Mouse (Mus musculus): ENCODE results near the gene Abca3.
A peak's percentile ranks its signal among the peaks of the same experiment; 100 is the strongest.
"Not testable (repeated sequence)": the region's sequence is repeated elsewhere in the genome, so short reads cannot be mapped to it uniquely, and the experiment has no call there.

The Abca3 gene

DNA sequence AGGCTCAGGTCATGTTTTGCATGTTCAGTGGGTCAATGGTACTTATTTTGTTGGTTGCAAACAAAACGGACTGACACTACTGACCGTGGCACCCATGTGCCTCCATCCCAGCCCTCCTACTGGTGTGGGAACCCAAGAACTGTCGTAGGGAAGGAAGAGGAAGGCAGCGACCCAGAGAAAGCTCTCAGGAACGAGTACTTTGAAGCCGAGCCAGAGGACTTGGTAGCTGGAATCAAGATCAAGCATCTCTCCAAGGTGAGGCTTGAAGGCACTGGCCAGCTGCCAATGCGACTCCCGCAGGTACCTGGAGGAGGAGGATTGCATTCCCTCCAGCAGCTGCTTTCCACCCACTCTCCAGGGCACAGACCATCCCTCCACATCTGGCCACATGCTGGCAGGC, 32.0 kb downstream of the Abca3 start:
- DNase-seq (ENCODE audit: low read depth, low spot score), result no peak

DNA sequence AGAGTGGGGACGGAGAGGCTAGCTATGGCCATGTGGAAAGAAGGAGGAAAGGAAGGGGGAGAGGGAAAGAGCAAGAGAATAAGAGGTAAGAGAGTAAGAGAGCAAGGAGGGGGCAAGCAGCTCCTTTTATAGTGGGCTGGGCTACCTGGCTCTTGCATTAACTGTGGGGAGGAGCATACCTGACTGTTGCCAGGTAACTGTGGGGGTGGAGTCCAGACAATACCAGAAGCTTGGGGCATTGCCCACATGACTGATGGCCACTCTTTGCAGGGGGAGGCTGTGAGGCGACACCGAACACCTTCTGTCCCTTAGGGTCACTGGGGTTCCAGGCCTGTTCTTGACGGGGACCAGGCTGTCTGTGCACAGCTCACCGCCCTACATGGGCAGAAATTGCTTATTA, 37.0 kb downstream of the Abca3 start:
- no peak for DNase-seq (ENCODE audit: low read depth, low spot score)

DNA sequence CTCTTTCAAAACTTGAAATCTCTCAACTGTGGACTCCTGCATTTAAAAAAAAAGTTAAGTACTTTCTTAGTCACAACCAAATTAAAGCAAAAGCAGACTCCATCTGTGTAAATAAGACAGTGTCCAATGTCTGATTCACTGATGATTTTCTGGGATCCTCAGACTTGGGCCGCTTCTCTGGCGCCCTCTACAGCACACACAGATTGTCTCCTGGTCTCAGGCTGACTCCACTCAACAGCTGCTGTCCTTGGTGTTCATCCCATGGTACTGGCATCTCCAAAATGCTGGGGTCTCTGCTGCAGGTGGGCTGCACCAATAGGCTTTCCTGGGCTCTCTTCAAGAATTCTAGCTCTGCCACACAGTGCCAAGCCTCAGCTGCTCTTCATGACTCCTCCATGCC, 38.1 kb downstream of the Abca3 start:
- DNase-seq (ENCODE audit: low read depth, low spot score), result peak; percentile 70

DNA sequence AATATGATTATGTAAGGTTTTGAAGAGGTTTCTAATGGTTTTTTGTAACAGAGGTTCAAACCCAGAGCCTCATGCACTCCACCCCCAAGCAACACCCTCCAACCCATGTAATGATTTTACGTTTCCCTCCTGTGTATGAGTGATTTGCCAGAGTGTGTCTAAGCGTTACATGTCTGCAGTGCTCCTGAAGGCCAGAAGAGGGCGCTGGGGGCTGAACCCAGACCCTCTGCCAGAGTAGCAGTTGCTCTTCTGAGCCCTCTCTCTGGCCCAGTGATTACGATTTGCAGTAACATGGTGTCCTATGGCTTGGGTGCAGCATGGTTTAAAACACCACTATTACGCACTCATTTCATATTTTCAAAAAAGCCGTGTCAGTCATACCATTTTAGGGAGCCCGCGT, 39.4 kb downstream of the Abca3 start:
- peak; percentile 74 for DNase-seq (ENCODE audit: low read depth, low spot score)

DNA sequence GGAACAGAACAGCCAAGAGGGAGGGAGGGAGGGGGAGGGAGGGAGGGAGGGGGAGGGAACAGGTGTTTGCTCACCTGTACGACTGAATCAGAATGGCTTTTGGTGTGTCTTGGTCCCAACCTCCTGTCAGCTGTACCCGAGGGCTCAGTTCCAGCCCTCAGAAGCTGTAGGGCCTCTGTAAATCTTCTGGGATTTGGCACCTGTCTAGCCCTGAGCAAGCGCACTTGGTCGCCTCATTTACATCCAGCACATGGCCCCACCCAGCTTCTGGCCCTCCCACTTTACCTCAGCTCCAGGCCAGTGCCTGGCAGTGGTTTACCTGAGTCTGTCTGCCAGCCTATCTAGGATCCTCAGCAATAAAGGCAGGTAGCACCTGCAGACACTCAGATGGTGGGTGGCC, 41.8 kb downstream of the Abca3 start:
- no peak for DNase-seq (ENCODE audit: low read depth, low spot score)

DNA sequence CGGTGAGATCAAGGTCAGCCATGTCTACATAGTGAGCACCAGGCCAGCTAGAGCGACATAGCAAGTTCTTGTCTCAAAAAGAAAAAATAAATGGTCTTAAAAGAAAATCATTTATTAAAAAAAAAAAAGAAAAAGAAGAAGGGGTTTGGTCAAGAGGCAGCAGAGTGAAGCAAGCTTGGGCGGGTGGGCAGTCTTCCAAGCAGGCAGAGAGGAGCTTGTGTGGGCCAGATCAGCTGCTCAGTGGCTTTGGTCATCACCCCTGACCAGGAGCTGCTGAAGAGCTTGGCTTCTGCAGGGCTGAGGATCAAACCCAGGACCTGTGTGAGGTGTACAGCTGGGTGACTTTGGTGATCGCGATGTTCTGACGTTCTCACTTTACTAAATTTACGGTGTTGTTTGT, 42.7 kb downstream of the Abca3 start:
- DNase-seq (ENCODE audit: low read depth, low spot score), result no peak

DNA sequence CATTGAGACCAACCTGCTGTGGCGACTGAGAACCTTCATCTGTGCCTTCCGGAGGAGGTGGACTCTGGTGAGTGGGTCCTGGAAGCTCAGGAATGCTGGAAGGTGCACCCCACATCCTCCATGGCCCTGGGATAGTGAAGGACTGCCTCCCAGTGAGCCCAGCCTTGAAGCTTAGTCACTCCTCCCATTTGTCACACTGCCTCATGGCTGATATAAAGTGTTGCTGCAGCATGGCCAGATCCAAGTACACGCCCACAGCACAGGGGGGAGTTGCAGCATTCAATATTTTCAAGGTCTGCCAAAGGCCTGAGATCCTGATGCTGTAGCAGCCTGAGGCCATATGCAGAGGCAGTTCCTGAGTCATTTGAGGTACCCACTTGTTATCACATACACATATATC, 50.6 kb downstream of the Abca3 start:
- DNase-seq (ENCODE audit: low read depth, low spot score), result no peak

DNA sequence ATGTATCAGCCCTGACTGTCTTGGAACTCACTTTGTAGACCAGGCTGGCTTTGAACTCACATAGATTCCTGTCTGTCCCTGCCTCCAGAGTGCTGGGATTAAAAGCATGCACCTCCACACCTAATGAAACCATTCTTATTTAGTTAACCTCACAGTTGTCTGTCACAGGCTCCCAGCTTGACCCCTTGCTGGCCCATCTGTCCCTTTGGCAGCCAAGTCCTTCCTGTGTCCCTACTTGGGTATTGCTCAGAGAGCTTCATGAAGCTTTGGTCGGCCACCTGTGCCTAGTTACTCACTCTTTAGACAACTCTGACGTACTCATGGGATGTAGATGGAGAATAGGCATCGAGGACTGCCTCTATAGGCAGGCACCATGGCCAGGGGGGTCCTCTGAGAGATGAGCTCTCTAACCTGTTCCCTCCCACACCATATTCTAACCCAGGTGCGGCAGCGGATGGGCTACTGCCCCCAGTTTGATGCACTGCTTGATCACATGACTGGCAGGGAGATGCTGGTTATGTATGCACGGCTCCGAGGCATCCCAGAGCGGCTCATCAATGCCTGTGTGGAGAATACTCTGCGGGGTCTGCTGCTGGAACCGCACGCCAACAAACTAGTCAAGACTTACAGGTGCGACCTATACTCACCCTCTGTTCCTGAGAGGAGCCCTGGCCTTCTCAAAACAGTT, 55.5 kb downstream of the Abca3 start:
- DNase-seq (ENCODE audit: low read depth, low spot score), result no peak

DNA sequence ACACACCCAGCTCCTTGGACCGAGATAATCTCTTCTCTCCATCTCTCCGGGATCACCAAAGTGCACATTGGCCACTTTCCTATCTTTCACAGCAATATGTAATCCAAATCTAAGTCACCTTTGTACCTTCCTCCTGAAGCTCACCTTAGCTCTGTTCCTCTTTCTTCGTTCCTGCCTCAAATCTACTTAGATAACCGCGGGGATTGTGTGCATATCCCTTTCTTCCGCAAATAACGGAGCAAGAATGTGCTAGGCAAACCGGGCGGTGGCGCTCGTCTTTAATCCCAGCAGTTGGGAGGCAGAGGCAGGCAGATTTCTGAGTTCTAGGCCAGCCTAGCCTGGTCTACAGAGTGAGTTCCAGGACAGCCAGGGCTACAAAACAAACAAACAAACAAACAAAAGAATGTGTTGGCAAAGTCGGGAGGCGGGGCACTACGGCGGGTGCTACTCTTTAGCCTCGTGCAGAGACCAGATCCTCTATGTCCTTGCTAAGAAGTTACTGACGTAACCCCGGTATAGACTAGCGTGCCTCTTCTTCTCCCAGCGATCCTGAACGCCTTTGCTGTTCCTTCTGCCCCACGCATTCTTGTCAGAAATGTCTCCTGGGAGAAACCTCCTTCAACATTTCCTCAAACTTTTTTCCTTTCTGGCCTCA, 61.9 kb downstream of the Abca3 start:
- peak; percentile 50 for DNase-seq (ENCODE audit: low read depth, low spot score)

DNA sequence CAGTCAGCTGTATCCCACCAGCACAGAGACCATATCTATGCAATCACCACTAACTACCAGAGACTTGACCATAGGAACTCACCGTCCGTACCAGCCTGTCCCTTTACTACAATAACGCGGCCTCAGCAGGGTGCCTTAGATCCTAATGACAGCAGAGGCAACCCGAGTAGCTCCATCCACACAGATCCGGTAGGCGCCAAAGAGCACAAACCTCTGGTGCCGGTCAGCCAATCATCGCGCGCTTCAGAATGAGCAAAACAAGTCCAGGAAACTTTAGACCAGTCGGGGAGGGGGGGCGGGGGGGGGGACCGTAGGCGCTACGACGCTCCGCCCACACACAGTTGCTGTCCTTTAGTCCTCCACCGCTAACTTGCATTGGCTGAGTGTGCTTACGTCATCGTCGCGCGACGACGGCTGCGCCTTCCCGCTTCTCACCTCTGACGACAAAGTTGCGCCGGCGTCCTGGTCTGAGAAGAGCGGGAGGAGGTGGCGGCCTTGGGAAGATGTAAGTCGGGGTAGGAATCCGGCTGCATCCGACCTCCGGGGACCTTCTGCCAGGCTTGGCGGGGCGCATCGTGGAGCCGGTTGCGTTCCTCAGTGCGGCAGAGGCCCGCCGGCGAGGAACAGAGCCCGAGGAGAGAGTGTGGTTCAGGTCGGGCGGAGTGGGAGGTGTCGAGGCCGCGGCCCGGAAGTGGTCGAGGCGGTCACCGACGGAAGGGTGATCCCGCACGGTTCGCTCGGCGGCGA, 62.7 kb downstream of the Abca3 start, which contains the start of gene Rnps1:
Rnps1 (plus strand) TSS at position 336 of the 747 bp plus-strand sequence.
- peak; percentile 100 for DNase-seq (ENCODE audit: low read depth, low spot score)

DNA sequence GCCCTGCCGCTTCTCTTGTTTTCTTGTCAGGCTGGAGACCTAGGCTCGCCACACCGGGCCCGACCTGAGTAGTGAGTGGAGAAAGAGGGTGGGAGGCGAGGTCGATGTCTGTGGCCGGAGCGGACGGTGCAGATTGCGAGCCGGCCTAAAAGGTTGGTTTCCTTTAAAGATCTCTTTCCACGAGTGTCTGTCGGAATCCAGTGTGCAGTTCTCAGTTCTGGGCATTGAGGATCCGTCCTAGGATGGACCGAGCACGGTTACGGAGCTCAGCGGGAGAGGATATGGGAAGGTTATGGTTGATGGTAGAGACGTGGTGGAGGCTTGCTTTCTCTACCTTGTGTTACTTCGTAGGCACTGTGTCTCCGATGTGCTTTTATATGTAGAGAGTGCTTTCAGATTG, 63.3 kb downstream of the Abca3 start:
- no peak for DNase-seq (ENCODE audit: low read depth, low spot score)

DNA sequence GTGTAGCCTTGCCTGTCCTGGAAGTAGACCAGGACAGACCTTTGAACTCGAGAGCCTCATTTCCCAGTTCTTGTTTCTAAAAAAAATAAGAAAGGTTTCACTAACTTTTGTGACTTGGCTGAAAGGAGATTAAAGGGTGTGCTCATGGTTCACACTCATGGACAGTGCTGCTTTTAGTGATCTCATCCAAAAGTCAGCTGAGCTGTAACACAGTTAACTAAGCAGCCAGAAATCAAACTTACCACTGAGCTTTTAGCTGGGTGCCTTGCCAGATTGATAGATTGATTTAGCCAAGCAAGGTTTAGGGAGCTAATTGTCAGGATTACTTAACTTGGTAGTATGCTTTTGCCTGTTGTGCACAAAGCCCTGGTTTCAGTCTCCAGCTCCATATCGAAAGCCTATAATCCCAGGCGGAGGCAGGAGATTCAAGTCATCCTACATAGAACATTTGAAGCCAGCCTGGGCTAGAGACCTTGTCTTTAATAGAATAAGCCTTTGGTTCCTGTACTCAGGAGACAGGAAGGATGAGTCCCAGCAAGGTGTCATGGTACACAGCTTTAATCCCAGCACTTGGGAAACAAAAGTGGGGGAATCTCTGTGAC, 64.4 kb downstream of the Abca3 start:
- no peak for DNase-seq (ENCODE audit: low read depth, low spot score)

DNA sequence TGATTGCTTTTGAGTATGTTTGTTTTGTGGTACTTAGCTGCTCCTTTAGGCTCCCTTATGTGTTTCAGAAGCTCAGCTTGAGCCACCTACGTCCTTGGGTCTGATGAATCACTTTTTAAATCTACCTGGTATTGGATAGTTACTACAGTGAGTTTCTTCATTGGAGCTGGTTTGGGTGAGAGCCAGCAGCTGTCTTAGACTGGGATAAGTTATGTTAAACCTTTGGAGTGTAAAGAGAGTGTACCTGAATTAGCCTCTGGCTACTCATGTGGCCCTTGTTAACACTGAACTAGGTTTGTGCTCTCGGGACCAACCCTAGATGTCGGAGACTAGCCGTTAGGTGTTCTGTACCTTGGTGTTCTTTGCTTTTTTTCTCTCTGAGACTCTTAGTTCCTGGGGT, 71.4 kb downstream of the Abca3 start:
- no peak for DNase-seq (ENCODE audit: low read depth, low spot score)

DNA sequence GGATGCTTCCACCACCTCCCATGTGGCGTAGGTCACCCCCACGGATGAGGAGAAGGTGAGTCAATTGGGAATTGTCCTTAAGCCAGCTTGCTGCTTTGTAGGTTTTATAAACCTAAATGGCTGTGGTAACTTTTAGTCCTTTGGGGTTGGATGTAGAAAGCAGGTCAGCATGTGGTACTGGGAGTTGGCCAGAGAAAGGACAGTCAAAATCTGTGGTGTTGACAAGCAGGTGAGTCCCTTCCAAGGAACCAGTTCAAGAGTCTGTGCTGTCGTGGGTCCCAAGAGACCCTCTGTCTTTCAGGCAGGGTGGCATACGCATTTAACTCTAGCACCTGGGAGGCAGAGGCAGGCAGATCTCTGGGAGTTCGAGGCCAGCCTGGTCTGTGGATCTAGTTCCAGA, 72.7 kb downstream of the Abca3 start:
- DNase-seq (ENCODE audit: low read depth, low spot score), result no peak

DNA sequence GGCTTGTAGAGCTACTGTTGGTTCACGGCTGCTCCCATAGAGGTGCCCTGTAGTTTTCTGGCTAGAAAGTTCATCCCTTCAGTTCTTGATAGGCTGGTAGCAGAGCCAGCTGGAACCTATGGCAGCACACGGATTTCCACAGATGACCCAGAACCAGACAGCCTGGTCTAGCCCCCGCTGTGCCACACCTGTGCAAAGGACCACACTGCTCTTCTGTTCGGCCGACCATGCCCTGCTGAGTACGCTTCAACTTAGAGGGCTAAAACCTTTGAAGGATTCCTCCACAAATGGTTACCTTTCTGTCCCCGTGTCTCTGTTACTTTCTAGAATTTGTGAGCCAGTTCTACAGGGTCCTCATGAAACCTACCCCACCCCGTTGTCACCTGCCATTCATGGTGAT, 73.6 kb downstream of the Abca3 start:
- DNase-seq (ENCODE audit: low read depth, low spot score), result not testable (repeated sequence)

DNA sequence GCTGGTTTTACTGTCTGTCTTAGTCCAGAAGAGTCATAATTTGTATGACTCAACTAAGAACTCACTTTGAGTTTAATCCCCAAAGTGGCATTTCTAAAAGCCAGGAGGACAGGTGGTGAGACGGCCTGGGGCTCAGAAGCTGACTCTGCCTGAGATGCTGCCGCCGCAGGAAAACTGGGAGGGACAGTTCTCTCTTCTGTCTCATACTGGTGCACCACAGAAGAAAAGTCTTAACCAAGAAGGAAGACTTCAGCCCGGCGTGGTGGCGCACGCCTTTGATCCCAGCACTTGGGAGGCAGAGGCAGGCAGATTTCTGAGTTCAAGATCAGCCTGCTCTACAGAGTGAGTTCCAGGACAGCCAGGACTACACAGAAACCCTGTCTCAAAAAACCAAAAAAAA, 74.2 kb downstream of the Abca3 start:
- DNase-seq (ENCODE audit: low read depth, low spot score), result peak; percentile 50

DNA sequence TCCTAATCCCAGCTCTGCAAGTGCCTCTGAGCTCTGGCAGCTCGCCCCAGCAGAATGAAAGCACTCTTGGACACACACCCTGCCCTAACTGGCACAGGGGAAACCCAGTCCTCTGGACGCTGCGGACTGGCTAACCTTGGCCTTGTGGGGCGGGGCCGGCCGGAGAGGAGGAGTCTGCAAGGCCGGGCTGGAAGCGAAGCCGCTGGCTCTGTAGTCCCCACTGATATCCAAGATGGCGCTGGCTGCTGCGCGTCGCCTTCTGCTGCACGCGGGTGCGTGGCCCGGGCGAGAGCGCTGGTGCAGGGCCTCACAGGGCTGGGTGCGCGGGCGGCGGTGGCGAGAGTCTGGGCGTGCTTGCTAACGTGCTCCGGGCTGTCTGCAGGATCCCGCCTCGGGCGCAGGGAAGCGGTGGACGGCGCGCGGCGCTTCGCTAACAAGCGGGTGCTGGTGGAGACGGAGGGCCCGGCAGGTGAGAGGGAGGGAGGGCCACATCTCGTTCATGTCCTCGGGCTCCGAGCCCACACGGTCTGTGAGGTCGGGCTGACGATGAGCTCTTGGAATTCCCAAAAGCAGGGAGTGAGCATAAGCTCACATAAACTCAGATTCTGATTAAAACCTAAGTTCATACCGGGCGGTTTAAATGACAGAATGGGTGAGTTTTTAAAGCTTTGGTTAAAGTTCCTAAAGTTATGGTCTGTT, 74.9 kb downstream of the Abca3 start, which contains the start of gene Eci1:
Eci1 (plus strand) TSS at position 171 of the 699 bp plus-strand sequence.
- DNase-seq (ENCODE audit: low read depth, low spot score), result peak; percentile 96

DNA sequence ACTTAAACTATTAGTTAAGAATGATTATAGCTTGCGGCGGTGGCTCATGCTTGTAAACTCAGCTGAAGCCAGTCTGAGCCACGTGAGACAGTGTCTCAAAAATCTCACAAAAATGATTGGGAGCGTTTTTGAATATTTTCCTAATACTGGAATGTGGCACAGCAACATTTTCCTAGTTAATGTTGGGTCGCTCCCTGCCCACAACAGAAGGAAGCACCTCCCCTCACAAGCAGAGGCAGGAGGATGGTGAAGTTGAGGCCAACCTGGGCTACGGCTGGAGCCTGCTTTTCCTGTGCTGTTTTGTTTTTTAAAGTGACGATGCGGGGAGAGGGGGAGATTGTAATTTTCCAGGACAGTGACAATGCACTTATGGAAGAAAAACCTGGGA, 75.4 kb downstream of the Abca3 start:
- peak; percentile 44 for DNase-seq (ENCODE audit: low read depth, low spot score)

DNA sequence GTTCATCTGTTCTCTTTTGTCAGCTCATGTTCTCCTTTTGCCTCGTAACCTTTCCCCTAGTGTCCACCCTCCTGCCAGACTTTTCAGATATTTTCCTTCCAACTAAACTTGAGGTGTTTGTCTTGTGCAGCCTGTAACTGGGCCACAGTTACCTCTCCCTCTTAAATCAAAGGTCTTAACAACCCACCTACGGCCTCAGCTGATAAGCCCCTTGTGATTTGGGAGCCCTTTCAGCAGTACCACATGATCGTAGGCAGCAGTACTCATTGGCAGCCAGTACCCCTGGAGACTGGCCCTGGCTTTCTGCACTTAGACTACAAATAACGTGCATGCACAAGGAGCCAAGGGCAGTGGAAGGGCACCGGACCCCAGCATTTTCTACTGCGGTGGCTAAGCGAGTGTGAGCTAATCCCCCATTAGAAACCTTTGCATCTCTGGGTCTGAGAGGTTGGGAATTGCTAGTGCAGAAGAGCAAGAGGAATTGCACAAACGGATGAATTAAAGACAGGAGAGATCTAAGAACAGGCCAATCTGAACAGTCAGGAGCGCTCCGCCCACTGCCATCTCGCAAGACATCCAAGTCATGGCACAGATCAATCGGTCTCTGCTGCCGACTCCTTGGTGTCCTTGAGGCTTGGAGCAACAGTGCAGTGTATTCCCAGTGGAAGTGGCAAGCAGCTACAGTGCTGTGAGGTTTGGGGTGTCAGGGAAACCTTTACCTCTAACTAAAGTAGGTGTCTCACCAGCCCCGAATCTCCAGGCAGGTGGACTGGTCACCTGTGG, 77.6 kb downstream of the Abca3 start:
- DNase-seq (ENCODE audit: low read depth, low spot score), result no peak

DNA sequence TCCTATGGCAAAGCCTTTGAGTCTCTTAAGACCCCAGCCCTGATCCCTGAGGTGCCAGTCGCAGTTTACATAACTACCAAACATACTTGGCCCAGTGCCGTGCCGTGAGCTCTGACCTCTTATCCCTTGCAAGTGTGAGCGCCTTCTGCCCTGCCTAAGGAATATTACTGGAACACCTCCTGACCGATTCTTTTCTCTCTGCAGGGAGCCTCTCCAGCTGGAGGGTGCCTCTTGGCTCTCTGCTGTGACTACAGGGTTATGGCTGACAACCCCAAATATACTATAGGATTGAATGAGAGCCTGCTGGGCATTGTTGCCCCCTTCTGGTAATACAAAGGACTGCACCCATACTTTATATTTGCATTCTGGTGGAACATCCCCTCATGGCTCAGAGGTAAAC, 85.3 kb downstream of the Abca3 start:
- DNase-seq (ENCODE audit: low read depth, low spot score), result peak; percentile 50

DNA sequence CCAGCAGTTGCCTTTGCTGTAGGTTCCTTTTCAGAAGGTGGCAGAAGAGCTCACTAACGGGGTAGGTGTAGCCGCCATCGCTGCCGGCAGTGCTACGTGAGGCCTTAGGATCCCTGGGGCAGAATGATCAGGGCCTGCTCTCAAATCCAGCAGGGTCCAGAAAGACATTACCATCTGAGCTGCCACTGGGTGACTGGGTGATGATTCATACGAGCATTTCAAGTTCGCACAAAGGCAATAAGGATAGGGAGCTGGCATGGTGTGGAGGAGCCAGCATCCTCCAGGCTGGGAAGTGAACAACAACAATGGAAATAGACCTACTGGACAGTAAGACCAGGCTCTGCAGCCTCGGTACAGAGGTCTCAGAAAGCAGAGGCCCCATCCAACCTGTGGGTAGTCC, 88.6 kb downstream of the Abca3 start:
- no peak for DNase-seq (ENCODE audit: low read depth, low spot score)

Data from ZHBTc4 (cell line).